Mouse (Mus musculus) left cerebral cortex, postnatal 14 days (tissue): ENCODE results near the gene Tmem109. TPM values are rescaled to one million over a fixed set of nuclear protein-coding genes. Genes with fewer than 3 reads are reported as not detected.

Source experiments
- DNase-seq, 2 experiments: peaks; one replicate each; pipeline ENCODE4 v3.0.0; 2021 to 2022; ENCODE audit warnings: low spot score in 2 of 2, mixed read lengths in 1 of 2
- intact Hi-C: fragments of 180-260 bp; cut with DNase I; formaldehyde crosslinking; loops from one replicate; pipeline ENCODE4 v1.15.1; 2025
- total RNA-seq, 2 experiments: library from RNA; stranded (reverse); gene quantifications; 2 replicates each; pipeline ENCODE4 v1.2.3; 2021

Gene Tmem109
- total RNA-seq, 2 experiments from 2014 or later: 41.0 to 48.8 TPM

DNA sequence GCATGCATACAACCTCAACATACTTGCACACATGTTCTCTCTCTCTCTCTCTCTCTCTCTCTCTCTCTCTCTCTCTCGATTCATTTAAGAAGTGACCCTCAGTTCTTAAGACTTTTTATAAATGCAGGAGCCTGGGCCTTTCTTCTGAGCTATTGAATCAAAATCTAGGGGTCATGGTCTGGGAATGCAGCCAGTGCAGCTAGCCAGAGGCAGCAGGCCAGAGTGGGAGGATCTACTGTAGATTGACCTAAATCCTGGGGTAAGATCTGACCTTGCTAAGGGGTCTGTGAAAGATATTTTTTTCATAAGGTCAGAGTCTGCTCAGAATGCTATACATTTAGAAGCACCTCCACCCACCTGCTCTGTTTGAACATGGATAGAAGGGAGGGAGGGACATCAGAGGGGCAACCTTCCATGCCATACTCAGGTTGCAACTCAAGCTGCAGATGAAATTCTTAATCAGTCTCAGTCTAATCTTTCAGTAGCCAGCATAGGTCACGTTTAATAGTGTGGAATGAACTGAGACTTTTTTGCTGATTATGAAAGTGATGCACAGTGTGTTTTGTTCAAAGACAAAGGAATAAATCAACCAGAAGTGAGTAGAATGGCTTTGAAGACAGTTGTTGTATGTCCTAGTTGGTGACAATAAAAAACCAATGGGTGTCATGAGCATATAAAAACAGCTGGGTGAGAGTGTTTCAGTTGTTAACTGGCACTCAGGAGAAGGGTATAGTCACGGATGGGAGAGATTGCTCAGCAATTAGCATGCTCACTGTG, 34.3 kb downstream of the Tmem109 start:
- intact Hi-C loops: no loop called here
- no peak for DNase-seq

DNA sequence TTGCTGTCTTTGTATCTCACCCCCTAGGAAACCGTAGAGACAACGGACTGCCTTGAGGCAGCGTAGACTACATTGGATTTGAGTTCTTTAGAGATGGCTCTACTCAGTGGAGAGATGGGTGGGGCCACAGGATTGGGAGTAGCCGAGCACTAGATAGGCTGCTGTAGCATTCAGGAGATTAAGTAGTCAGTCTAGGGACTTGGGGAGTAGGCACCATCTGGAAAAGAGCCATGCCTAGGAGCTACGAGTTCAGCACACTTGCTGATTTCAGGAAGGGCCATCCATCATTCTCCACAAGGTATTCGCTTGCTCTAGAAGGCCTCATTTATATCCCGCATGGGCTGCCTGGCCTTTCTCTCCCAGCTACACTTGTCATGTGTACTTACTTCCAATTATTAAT, 35.7 kb downstream of the Tmem109 start:
- intact Hi-C loops: no loop called here
- no peak for DNase-seq

DNA sequence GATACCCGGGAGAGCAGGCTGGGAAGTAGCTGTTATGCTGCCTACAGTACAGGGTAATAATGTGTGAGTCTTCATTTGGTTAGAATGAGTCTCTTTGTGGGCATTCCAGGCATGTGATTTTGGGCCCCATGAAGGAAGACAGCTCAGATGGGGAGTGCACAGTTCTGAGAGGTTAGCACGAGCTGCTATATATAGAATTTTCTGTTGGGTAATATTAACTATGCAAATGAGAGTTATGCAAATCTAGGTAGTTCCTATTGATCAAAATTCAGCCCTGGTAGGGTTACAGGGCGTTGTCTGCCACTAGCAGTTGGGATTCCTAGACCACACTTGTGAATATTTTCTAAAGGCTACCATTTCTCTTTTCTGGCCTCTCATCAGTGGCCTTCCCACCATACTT, 36.3 kb downstream of the Tmem109 start:
- DNase-seq: no peak
- intact Hi-C loops: no loop called here

DNA sequence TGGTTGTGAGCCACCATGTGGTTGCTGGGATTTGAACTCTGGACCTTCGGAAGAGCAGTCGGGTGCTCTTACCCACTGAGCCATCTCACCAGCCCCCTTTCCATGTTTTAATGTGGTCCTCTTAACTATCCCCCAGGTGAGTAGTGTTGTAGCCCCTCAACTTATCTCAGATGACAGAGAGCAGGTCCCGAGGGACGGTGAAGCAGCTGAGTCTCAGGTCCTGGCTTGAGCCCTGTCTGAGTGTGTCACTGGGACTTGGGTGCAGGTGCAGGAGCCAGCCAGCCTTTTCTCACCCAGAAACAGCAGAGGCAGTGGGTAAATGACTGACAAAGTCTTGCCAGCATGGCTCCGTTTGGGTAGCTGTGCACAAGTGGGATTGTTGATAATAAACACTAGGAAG, 37.6 kb downstream of the Tmem109 start:
- DNase-seq: no peak
- intact Hi-C loops: no loop called here

DNA sequence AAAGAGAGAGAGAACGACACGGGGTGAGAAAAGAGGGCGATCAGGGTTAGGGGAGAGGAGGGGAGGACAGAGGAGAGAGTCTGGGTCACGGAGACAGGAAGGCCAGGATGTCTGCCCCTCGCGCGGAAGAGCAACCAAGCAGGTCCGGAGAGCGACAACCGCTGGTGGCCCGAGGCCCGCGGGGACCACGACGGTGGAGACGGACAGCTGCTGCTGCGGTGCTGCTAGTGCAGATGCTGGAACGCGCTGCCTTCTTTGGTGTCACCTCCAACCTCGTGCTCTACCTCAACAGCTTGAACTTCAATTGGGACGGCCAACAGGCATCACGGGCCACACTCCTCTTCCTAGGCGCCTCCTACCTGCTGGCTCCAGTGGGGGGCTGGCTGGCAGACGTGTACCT, 38.9 kb downstream of the Tmem109 start:
- intact Hi-C loops: no loop called here
- DNase-seq: no peak

DNA sequence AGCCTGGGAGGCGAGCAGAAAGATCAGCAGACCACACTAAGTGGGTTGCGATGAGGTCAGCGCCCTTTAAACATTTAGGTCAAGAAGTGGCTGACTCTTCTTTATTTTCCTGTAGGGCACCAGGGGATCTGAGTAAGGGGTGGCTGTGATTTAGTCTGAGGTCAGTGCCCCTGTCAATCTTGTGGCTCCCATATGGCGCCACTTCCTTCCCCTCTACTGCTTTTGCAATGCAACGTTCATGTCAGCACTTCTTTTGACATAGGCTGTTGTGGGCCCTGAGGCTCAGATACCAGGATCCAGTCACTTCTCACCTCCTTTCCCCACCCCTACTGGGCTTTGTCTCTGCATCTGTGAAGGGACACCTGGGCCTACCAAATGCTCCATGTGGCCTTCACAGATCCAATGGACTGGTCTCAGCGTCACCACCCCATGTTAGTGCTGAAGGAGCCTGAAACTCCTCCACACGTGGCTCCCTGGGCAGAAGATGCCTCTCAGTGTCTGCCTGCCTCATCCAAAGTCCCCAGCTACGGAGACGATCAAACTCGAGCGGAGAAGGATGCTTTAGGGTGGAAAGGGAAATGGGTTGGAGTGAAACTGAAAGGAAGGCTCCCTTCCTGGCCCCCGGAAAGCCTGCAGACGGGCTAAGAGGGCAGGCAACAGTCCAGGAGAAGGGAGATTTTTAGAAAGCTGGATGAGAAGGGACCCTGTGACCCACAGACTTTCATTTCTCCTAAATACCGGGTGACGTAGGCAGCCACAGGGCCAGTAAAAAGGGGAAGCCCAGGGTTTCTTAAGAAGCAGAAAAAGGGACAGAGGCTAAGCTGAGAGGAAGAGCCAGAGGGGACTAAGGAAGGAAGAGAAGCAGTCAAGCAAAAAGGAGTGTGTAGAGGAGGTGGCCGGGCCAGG, 39.8 kb downstream of the Tmem109 start:
- no peak for DNase-seq
- intact Hi-C loops: no loop called here

DNA sequence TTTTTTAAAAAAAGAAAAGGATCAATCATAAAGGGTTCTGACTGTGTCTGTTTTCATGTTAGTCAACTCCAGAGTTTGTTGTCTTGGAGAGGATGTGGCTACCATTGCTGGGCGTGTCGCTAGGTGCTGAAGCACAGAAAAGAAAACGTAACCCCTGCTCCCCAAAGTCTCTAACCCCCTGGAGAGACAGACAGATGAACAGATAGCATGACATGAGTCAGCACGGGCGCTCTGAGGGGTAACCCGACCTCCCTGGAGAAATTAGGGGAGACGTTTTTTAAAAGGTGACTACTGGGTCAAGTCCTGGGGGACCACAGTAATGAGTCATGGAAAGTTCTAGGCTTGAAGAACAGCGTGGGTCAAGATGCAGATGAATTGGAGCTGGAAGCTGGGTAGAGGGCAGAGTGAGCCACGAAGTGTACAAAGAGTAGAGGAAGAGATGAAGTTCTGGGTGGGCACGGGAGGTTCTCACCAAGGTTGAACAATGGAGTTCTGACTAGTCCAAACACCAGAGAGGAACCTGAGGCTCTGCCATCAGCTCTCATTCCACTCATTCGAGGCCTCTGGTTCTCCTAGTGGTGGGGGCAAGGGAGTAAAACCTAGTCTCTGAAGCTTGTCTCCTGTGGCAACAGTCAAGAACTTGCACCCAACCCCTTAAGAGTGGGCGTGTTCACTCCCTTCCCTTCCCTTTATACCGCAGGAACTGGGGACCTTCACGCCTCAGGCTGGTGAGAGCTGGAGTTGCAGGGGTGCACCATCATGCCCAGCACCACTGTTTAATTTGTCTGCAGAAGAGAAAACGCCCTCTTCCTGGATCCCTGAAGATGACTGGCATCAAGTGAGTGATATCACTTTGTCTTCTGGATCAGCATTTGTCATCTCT, 42.5 kb downstream of the Tmem109 start, which contains the start of gene Slc15a3:
TSS of gene Slc15a3 (plus strand) at position 718 of the 883 bp plus-strand sequence.
- no peak for DNase-seq
- intact Hi-C loops: no loop called here

DNA sequence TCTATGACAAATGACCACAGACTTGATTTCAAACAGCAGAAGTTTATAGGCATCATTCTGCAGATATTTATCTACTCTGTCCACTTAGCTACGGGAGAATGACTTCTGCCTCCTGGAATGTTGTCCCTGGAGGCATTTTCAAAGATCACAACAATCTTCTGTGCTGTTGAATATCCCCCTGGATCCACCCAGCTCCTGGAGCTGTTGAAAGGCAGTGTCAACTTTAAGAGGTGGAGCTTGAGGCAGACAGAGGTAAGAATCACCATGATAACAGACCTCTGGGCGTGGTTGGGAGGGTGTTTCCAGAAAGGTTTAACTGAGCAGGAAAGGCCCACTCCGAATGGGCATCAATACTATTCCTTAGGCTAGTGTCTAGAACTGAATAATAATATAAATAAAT, 46.1 kb downstream of the Tmem109 start:
- no peak for DNase-seq
- intact Hi-C loops: no loop called here

DNA sequence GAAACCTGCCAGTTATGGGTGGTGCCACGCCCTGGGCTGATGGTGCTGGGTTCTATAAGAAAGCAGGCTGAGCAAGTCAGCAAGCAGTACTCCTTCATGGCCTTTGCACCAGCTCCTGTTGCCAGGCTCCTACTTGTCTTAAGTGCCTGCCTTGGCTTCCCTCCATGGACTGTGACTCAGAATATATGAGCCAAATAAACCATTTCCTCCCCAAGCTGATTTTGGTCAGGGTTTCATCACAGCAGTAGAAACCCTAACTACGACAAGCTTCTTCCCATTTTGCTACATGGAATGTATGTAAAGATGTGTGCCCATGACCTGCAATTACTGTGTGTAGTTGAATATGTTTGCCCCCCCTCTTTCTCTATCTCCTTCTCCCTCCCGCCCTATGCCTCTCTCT, 48.2 kb downstream of the Tmem109 start:
- intact Hi-C loops: no loop called here
- no peak for DNase-seq

DNA sequence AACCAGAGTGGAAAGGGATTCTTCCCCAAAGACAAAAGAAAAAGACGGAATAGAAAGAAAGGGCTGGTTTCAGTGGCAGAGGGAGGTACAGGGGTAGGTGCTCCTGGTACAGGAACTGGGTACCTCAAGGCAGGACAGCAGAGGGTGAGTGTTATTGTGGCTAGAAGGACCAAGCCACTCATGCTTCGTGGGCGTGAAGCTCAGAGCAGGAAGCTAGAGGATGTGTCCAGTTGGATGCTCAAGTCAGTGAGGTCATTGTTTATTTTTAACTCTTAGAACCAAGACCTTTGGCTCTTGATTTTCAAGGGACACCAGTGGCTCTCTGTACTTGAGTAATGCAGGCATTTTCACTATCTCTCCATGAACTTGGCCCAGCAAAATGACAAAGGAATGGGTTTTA, 49.8 kb downstream of the Tmem109 start:
- no peak for DNase-seq
- intact Hi-C loops: no loop called here

DNA sequence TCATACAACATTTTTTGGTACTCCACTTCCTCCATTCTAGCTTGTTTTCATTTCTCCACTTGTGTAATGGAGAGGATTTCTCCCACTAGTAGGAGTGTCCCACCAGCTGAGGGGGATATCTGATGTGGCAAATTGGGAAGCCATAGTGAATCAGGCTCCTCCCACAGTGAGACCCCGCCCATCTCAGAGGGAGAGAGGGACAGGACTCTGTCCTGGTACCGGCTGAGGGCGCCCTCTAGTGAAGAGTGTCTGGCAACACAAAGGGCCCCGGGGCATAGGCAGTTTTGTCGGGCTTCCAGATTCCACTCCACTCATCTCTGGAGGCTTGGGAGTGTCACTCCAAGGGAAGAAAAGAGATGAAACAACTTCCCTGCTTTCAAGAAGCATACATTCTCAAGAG, 50.4 kb downstream of the Tmem109 start:
- peak; percentile 52 to 57 for DNase-seq
- intact Hi-C loops: no loop called here

DNA sequence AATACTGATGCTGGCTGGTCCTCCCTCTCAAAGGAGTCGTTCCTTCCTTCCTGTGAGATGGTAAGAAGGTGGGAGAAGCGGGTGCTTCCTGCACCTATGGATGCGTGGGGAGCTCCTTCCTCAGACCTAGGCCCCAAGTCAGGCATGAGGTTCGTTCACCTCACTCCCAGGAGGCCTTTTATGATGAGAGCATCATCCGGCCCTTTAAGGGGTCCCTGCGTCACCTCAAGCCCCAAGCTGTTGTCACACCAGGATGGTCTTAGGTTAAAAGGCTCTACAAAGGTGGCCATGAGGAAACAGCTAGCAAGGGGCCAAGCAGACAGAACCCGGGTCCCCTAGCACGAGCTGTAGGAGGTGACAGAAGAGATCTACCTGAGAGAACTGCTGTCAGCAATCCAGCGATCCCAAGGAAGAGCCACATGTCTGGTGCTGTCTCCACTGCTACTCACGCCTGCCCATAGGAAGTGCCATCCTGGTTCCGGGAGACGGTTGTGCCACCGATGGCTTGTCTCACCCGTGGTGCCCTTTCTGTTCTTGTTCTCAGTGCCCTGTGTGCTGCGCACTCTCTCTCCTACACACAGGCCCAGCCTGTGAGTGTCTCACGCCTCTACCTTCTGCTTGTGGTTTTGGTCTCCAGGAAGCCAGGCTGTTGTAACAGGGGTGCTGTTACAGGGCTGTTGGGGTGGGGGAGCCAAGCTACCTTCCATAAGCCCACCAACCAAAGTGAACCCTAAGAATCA, 52.2 kb downstream of the Tmem109 start, which contains the start of gene Cd6:
TSS of gene Cd6 (minus strand) at position 623 of the 740 bp plus-strand sequence.
- DNase-seq: no peak
- intact Hi-C loops: no loop called here

DNA sequence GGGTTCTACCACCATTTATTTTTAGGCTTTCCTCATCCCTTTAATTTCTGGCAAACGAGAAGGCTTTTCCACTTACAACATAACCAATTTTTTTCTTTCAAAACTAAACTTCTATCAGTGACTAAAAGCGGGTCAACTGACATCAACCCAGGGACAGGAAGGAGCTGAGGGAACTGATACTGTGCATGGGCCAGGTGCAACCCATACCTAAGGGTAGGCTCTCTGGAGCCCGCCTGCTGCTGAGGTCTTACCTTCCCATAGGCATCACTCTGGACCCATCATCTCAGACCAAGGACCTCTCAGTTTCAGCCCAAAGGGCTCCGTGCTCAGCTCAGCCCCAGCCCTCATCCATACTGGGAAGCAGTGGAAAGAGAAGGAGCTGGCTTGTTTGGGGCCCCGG, 53.5 kb downstream of the Tmem109 start:
- no peak for DNase-seq
- intact Hi-C loops: no loop called here

DNA sequence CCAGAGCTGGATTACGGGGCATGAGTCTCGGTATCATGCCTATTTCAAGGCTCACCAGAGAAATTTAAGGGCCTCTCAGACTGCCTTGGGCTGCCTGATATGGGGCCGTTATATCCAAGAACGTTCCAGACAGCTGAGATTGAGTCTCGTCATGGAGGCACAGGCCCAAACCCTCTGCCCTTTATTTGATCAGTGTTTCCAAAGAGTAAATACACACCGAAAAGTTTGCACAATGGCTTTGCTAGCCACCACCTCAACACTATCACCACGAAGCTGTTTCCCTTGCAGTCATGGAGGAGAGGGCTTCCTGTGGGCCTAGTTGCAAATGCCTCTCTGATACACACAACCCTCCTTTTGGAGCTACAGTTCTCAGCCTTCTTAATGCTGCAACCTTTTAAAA, 57.7 kb downstream of the Tmem109 start:
- DNase-seq: no peak
- intact Hi-C loops: no loop called here

DNA sequence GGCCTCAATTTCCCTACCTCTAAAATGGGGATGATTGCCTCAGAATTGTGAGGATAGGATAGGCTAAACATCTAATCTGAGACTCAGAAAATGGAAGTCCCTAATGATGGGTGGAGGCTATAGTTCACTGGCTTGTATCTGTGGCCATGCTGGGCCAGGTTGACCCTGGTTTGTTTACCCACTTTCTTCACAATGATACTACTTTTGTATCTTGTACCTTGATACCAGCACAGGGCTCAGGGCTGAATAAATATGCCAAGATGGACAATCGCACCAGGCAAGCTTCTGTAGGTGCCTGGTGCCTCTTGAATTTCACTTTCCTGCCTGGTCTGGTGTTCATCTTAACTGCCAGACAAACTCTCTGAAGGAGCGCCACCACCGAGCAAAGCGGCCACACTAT, 59.3 kb downstream of the Tmem109 start:
- no peak for DNase-seq
- intact Hi-C loops: no loop called here

DNA sequence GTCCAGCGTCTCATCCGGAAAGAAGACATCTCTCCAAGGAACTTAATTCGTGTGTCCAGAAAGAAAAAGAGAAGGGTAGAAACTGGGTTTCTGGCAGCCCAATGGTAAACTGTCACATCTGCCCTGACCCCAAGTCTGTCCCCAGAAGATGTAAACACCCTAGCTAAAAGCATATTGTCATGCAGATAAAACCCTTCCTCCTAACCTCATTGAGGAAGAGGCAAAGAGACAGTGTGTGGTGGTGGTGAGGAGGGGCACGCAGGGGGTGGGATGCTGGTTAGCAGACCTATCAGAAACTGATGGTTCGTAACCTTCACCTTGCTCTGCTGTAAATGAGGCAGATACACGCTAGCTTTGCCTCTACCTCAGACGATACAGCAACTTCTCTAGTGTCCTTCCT, 60.5 kb downstream of the Tmem109 start:
- intact Hi-C loops: no loop called here
- DNase-seq: no peak
